Mouse (Mus musculus): ENCODE results near the gene Lrrk1. TPM values are rescaled to one million over a fixed set of nuclear protein-coding genes. Genes with fewer than 3 reads are reported as not detected.

Lrrk1 gene
- 45.7 to 48.8 TPM (median 47.4 TPM) in 4 replicates for total RNA-seq (2023)

GRCm38 (mm10) chr7:66387813-66388521 lies at the start of gene Lrrk1:
TSS of gene Lrrk1 (minus strand) at chr7:66388350.

DNA sequence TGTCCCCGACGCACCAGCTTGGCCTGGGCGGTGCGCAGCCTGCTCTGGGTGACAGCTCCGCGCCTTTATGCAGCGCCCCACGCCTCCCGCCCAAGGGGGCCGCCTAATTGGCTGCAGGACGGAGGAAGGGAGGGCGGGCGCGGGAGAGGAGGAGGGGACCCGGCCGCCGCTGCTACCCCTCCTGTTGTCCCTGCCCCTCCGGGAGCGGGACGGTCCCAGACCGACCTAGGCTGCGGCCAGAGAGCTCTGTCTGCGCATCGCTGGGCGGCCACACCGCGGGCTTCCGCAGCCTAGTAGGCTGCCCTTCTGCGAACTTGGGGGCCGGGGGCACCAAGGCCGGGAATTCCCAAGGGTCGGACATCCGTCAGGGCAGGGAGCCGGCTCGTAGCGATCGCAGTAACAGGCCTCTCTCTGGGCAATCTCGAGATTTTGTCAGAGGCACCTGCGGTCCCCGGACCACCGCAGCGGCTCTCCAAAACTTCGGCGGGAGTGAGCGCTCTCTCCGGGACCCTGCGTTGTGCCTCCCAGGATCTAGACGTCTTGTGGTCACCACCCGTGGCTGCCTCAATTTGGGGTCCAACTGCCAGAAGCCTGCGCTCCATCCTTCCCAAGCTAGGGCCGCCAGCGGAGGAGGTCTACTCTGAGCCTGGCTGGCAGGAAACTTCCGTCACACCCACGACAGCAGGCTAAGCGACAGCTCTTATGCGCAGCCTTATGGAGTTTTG lies 39.4 kb upstream of the Lrrk1 start, which contains the start of gene Aldh1a3:
Gene Aldh1a3 (minus strand): TSS at position 81 of the 725 bp plus-strand sequence.

DNA sequence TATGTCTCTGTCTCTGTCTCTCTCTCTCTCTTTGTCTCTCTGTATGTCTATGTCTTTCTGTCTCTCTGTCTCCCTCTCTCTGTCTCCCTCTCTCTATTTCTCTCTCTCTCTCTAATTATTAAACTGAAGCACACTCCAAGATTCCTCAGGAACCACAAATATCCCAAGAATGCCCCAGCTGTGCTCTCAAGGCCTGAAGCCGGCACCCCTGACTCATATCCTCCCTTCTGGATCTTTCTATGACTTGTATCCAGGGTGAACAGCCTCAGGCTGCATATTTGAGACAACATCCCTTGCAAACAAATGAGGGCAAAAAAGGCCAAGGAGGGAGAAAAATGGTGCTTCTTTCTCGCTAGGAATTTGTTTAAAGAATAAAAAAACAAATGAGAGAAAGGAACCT lies 22.2 kb downstream of the Lrrk1 start, which contains the start of gene Gm10974:
Gene Gm10974 (plus strand): TSS at position 2 of the 400 bp plus-strand sequence.

Other genes with a start within 250 kb of the Lrrk1 start
- not detected in 4 replicates for gene Gm10974, start 22.4 kb downstream of the Lrrk1 start, total RNA-seq (2023)
- gene Aldh1a3, start 39.2 kb upstream of the Lrrk1 start, total RNA-seq (2023): 0.70 TPM in 1 of 4 replicates, not detected in the others

Data from B cell, adult 62 days (primary cell).